Mouse (Mus musculus): Measurements from ENCODE around the gene Fcgr4. TPM values are rescaled to one million over a fixed set of nuclear protein-coding genes. Genes with fewer than 3 reads are reported as not detected.
A peak's percentile ranks its signal among the peaks of the same experiment; 100 is the strongest.
"Not testable (repeated sequence)": the region's sequence is repeated elsewhere in the genome, so short reads cannot be mapped to it uniquely, and the experiment has no call there.

Gene Fcgr4
- total RNA-seq, 2 experiments from 2014 or later: not detected

DNA sequence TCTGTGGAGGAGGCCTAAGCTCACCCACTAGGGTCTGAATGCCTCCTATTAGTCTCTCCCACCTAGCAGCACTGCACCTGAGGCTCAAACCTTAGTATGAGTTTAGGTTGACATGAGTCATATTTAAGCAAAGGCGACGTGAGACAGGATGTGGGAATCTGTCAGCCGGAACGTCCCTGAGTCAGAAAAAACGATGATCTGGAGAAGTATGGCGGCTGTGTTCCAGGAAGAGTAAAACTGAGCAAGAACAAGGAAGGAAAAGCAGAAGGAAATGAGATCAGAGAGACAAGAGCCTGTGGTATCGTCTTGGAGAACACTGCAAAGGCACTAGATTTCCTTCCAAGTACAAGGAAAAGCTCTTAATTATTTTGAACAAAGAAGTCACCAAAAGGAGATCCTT is 32.1 kb downstream of the Fcgr4 start:
- no peak for DNase-seq (ENCODE audit: low spot score in 2 of 2)

- no peak for DNase-seq (ENCODE audit: low spot score in 2 of 2)
Observed at GRCm38 (mm10) chr1:171053305-171053704, 34.6 kb downstream of the Fcgr4 start.

- DNase-seq (ENCODE audit: low spot score in 2 of 2): no peak
Observed at GRCm38 (mm10) chr1:171057253-171057652, 38.5 kb downstream of the Fcgr4 start.

DNA sequence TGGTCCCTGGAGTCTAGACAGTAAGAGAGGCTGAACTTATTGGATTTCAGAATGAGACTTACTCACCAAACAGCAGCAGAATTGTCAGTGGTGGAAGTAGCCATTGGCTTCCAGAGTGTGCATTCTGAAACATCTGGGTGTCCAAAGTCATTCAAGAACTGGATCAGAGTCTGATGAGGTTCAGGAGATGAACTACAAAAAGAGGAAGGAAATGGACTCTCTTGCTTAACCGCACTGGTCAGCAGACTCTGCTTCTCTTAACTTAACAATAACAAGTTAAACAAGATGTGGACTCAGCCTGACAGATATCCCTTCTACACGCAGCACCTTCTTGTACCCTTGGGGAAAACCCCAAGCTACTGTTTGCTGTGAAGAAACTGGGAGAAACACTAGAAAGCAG is 40.5 kb downstream of the Fcgr4 start:
- DNase-seq (ENCODE audit: low spot score in 2 of 2): no peak

GRCm38 (mm10) chr1:171060392-171060791 is 41.7 kb downstream of the Fcgr4 start:
- DNase-seq (ENCODE audit: low spot score in 2 of 2): no peak

DNA sequence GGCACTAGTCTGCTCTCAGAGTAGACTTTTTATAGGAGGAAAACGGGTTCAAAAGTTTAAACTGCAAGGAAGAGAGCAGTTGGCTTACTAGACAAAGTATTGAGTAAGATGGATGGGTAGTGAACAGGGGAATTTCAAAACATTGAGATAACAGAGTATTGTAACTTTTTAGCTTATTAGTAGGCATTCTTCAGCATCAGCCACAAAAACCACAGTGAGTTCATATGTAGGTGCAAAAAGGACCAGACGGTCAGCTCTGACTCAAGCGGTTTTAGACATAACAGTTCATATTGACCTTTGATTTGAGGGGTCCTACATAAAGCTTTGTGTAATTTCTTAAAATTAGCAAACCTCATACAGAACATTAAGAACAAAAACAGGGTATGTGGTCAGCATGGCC is 42.8 kb downstream of the Fcgr4 start:
- no peak for DNase-seq (ENCODE audit: low spot score in 2 of 2)

DNA sequence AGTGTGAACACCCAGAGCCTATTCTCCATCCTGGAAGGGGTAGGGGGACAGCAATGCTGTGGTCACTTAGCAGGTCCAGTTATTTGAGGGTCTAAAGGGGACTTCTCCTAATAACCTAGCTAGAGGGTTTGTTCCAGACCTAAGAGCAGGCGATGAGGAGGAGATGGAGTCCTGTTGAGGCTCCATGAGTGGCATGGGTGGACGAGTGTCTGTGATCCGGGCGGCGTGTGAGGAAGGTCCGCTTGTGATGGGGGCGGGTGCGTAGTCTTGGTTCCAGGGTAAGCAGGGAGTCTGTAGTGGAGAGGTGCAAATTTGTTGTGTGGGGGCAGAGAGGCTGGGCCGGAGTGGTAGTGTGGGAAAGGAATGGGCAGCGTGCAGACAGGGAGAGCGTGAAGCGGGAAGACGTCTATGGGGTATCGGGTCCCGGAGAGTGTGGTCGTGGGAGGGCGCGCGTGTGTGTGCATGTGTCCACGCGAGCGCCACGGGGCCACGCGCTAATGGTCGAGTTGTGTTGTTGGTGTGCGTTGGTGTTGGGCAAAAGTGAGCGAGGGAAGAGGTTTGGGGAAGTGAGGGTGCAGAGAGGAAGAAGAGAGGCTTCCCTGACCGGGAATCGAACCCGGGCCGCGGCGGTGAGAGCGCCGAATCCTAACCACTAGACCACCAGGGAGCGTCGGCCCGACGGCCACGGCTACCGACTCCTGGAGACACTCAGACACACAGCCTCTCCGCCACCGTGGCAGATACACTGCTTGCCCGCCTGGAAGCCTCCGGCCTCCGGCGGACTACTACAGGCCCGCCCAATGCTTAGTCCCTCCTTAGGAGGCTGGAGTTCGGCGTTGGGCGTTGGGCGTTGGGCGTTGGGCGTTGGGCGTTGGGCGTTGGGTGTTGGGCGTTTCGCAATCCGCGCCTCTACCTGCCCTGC is 45.1 kb downstream of the Fcgr4 start:
- DNase-seq (ENCODE audit: low spot score in 2 of 2): peak; percentile 47 to 71

DNA sequence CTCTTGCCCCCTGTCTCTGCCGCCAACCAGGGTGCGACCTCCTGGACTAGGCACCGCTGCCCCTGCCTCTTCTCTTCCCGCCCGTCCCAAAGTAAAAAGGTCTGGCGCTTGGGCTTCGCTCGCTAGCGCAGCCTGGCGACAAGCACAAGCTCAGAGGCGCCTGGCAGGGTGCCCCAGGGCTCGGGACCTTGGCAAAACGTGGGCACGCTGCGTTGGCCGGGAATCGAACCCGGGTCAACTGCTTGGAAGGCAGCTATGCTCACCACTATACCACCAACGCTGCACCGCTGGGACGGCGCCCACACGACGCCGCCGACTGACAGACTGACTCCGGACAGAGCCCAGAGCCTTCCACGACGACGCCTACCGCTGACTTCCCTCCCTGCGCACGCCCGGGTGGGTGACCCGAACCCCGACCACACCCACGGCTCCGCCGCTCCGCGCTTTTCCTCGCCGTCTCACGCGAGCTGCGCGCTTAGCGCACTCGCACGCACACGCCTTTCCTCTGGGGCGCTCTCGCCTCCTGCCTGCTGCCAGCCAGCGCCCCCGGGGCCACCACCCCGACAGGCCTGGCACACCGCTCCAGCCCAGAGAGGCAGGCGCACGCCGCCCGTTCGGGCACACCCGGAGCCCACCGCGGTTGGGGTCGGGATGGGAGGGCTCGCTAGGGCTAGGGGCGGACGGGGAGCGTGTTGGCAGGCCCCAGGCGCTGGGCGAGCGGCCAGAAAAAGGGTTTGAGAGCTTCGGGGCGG is 45.9 kb downstream of the Fcgr4 start, which contains the start of gene Fcgr3:
Gene Fcgr3, minus strand, starts transcription at position 445 of the 752 bp plus-strand sequence.
- DNase-seq (ENCODE audit: low spot score in 2 of 2): peak; percentile 86 to 94

DNA sequence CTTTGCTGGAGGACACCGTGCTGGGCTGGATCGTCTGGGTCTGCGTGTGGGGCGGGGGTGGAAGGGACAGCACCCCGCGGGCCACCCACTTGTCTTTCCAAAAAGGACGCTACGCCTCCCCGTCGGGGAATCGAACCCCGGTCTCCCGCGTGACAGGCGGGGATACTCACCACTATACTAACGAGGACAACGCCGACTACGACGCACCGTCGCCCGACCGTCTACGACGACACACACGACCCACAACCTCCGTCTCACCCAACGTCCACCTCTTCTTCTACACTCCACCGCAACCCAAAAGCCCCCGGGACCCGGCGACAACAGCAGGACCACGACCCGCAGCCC is 46.5 kb downstream of the Fcgr4 start:
- DNase-seq (ENCODE audit: low spot score in 2 of 2): peak; percentile 68 to 71

GRCm38 (mm10) chr1:171065768-171066167 is 47.0 kb downstream of the Fcgr4 start:
- peak; percentile 45 to 69 for DNase-seq (ENCODE audit: low spot score in 2 of 2)

DNA sequence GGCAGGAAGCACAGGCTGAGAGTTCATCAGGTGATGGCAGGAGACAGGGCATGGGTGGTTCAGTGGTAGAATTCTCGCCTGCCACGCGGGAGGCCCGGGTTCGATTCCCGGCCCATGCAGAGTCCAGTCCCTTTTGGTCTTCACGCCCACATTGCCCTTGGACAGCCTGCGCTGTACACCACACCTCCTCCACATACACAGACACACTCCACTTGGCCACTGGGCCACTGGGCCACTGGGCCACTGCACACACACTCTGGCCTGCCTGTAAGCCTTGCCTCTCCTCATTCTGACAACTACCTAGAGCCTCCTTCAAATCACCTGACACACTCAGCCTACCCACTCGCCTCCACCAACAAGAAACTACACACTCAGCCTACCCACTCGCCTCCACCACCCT is 47.9 kb downstream of the Fcgr4 start:
- DNase-seq (ENCODE audit: low spot score in 2 of 2): not testable (repeated sequence)

DNA sequence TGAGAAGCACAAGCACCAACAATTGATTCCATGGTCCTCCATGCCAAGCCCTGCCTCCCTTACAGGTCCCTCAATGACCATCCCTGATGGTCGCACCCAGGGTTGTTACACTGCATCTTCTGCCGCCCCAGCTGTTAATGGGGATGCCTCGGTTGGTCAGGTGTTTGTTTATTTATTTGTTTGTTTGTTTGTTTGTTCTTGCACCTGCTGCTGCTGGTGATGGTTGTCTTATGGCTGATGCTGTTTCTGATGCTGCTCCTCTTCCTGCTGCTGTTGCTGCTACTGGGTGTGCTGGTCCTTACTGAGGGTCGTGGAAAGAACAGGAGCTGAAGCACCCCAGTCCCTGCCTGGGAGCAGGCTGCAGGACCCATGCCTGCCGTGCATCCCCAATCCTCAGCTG is 49.2 kb downstream of the Fcgr4 start:
- DNase-seq (ENCODE audit: low spot score in 2 of 2): not testable (repeated sequence)

GRCm38 (mm10) chr1:171069508-171069907 is 50.8 kb downstream of the Fcgr4 start:
- DNase-seq (ENCODE audit: low spot score in 2 of 2): peak in 1 of 2 experiments; percentile 32

DNA sequence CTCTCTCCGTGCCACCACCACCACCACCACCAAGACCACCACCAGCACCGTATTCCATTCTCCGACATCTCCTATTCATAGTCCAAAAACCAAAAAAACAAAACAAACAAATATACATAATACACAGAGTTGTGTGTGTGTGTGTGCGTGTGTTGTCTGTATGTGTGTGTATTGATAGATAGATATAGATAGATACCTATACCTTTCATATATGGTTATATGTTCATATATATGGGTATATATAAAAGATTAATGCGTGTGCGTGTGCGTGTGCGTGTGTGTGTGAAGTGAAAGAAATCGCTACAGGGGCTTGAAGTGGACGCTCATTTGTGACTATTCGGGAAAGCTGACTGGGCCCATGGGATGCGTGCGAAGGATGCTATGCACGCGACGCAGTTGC is 52.2 kb downstream of the Fcgr4 start:
- not testable (repeated sequence) for DNase-seq (ENCODE audit: low spot score in 2 of 2)

DNA sequence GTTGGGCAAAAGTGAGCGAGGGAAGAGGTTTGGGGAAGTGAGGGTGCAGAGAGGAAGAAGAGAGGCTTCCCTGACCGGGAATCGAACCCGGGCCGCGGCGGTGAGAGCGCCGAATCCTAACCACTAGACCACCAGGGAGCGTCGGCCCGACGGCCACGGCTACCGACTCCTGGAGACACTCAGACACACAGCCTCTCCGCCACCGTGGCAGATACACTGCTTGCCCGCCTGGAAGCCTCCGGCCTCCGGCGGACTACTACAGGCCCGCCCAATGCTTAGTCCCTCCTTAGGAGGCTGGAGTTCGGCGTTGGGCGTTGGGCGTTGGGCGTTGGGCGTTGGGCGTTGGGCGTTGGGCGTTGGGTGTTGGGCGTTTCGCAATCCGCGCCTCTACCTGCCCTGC is 53.0 kb downstream of the Fcgr4 start:
- not testable (repeated sequence) for DNase-seq (ENCODE audit: low spot score in 2 of 2)

GRCm38 (mm10) chr1:171072217-171072616 is 53.5 kb downstream of the Fcgr4 start:
- not testable (repeated sequence) for DNase-seq (ENCODE audit: low spot score in 2 of 2)

DNA sequence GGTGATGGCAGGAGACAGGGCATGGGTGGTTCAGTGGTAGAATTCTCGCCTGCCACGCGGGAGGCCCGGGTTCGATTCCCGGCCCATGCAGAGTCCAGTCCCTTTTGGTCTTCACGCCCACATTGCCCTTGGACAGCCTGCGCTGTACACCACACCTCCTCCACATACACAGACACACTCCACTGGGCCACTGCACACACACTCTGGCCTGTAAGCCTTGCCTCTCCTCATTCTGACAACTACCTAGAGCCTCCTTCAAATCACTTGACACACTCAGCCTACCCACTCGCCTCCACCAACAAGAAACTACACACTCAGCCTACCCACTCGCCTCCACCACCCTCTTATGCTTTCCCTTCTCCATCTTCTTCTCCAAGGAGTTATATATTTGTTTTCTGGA is 55.6 kb downstream of the Fcgr4 start:
- not testable (repeated sequence) for DNase-seq (ENCODE audit: low spot score in 2 of 2)

DNA sequence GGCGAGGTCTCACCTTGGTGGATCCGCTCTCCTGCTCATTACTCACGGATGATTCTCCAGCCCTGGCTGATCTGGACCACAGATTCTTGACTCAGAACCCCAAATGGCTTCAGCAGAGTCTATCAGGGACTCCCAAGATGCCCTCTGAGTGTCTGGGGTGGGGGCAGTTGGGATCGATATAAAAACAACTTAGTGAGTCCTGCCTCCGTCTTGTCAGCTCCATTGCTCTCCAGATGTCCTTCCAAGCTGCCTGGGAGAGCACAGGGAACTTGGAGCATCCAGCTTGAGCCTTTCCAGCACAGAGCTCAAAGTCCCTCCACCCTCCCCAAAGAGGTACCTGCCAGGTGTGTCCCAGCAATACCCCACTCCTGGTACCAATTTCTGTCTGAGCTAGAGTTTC is 57.5 kb downstream of the Fcgr4 start:
- DNase-seq (ENCODE audit: low spot score in 2 of 2): not testable (repeated sequence)

GRCm38 (mm10) chr1:171077192-171077591 is 58.5 kb downstream of the Fcgr4 start:
- not testable (repeated sequence) for DNase-seq (ENCODE audit: low spot score in 2 of 2)

- peak in 1 of 2 experiments; percentile 53 for DNase-seq (ENCODE audit: low spot score in 2 of 2)
Observed at GRCm38 (mm10) chr1:171077955-171078354, 59.2 kb downstream of the Fcgr4 start.

- DNase-seq (ENCODE audit: low spot score in 2 of 2): not testable (repeated sequence)
Observed at GRCm38 (mm10) chr1:171078419-171078818, 59.7 kb downstream of the Fcgr4 start.

DNA sequence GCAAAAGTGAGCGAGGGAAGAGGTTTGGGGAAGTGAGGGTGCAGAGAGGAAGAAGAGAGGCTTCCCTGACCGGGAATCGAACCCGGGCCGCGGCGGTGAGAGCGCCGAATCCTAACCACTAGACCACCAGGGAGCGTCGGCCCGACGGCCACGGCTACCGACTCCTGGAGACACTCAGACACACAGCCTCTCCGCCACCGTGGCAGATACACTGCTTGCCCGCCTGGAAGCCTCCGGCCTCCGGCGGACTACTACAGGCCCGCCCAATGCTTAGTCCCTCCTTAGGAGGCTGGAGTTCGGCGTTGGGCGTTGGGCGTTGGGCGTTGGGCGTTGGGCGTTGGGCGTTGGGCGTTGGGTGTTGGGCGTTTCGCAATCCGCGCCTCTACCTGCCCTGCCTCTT is 60.6 kb downstream of the Fcgr4 start:
- DNase-seq (ENCODE audit: low spot score in 2 of 2): not testable (repeated sequence)
